Mouse (Mus musculus): ENCODE results near the gene C1qtnf9. TPM values are rescaled to one million over a fixed set of nuclear protein-coding genes. Genes with fewer than 3 reads are reported as not detected.
A peak's percentile ranks its signal among the peaks of the same experiment; 100 is the strongest.

The C1qtnf9 gene
- polyA plus RNA-seq, 1 experiment from 2014 or later: 0.26 TPM

DNA sequence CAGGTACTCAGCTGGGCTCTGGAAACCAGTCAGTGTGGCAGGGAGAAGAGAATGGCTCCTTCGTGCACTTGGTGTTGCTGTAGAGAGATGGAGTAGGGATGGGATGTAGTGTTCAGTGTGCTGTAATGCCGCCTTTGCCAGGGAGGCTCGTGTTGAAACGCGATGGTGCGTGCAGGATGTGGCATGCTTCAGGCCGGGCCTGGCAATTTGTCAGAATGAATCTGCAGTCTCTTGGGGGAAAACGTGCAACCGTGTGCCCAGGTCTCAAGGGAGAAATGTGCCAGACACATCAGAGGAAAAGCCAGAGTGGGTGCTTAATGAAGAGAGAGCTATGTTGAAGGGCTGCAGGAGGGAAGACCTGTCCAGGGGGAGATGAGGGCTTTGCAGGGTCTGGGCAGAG, 37.0 kb downstream of the C1qtnf9 start:
- H3K27ac ChIP-seq: no peak overlapping the region
- WGBS: 89% methylated on average over 9 of the region's 9 CpGs
- peaks cover 59% of the 10 kb centered on the region for H3K36me3 ChIP-seq

DNA sequence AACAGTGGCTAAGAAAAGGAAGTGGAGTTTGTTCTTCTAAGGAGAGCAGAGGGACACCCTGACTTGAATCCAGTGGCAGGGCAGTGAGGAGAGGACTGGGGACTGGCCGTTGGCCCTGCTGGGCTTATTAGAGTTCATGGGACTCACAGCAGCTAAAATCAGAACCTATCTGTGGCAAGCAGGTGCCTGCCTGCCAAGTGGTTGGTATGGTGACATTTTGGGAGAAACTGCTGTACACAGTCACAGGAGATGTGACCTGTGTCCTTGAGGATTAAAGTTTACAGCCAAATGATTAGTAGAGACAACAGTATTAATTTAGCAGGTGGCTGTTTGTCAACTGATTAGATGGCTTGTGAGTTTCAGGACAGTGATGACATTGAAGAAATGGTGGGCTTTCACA, 37.9 kb downstream of the C1qtnf9 start:
- Histone ChIP-seq H3K36me3 (peaks cover 53% of the 10 kb centered on the region), H3K27ac (0 out of 2 replicates have a peak overlapping the region, but pooled peaks have one; percentile 50)

More for the DNA sequence above, 37.0 kb downstream of the C1qtnf9 start:
- DNase-seq (ENCODE audit: low spot score): no peak
- H3K9me3 ChIP-seq (replicated peaks): no peaks in the 10 kb centered on the region
- no peak overlapping the region for H3K4me3 ChIP-seq
- peaks cover 28% of the 10 kb centered on the region for H3K4me1 ChIP-seq
- H3K27me3 ChIP-seq (ENCODE audit: low read depth, poor library complexity, severe bottlenecking): no peaks in the 10 kb centered on the region

DNA sequence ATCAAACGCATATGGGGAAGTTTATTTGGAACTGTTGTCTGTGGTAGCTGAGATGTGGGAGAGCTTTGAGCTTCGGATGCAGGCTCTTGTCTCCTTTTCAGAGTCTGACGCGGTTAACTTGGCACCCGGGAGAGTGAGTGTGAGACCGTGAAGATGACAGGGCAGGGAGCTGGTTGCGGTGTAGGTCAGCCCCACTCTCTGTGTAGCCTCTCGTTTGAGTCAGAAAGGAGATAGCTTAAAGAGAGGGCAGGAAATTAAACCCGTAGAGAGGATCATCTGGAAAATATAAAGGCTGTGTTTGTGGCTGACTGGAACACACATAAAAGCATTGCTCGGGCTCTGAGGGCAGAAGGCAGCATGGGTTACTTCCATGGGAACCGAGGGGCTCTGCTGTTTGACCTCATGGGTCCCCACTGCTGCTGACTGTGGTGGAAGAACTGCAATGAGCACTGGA, 39.0 kb downstream of the C1qtnf9 start:
- Histone ChIP-seq H3K36me3 (peaks cover 51% of the 10 kb centered on the region), H3K27ac (peak overlapping the region; percentile 11), H3K4me3 (no peak overlapping the region), H3K27me3 (ENCODE audit: low read depth, poor library complexity, severe bottlenecking) (no peaks in the 10 kb centered on the region), H3K4me1 (peaks cover 28% of the 10 kb centered on the region), H3K9me3 (replicated peaks) (no peaks in the 10 kb centered on the region)
- WGBS: 27% methylated on average over 11 of the region's 11 CpGs
- DNase-seq (ENCODE audit: low spot score): peak; percentile 62

More for the DNA sequence above, 37.9 kb downstream of the C1qtnf9 start:
- 76% methylated on average over 1 of the region's 1 CpGs for WGBS
- Histone ChIP-seq H3K4me1 (peaks cover 28% of the 10 kb centered on the region), H3K27me3 (ENCODE audit: low read depth, poor library complexity, severe bottlenecking) (no peaks in the 10 kb centered on the region), H3K9me3 (replicated peaks) (no peaks in the 10 kb centered on the region), H3K4me3 (no peak overlapping the region)
- no peak for DNase-seq (ENCODE audit: low spot score)

DNA sequence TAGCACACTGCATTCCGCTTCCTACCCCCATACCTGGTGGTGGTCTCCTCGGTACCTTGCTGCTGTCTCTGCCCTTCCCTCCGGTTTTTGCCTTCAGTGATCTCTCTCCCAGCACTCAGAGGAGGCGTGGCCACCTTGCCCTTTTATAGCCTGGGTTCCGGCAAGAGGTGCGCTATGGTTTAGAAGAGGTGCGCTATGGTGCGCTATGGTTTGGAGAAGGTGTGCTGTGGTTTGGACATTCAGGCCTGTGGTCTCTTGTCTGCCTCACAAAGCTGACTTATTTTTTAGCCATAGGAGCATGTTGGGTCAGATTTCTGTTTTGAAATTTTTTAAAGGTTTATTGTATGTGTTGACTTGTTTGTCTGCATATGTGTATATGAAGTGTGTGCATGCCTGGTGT, 41.9 kb downstream of the C1qtnf9 start:
- Histone ChIP-seq H3K9me3 (replicated peaks) (no peaks in the 10 kb centered on the region), H3K27ac (no peak overlapping the region), H3K4me3 (no peak overlapping the region), H3K27me3 (ENCODE audit: low read depth, poor library complexity, severe bottlenecking) (no peaks in the 10 kb centered on the region), H3K36me3 (peaks cover 43% of the 10 kb centered on the region), H3K4me1 (peaks cover 28% of the 10 kb centered on the region)
- WGBS: 92% methylated on average over 8 of the region's 8 CpGs
- DNase-seq (ENCODE audit: low spot score): no peak

DNA sequence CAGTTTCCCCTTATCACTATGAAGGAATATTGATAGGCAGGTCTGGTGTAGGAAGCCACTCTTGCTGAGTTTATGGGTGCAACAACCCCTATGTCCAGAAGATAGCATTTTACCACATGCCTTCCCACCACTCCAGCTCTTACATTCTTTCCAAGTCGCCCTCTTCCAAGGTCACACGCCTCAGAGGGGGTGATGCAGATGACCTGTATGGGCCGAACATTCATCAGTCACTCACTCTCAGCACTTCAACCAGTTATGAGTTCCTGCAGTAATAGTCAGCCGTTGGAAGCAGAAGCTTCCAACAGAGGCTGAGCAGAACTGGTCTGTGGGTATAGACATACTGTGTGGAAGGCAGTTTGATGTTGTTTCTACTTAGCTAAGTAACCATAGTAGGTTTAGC, 43.6 kb downstream of the C1qtnf9 start:
- H3K4me3 ChIP-seq: no peak overlapping the region
- H3K27ac ChIP-seq: no peak overlapping the region
- H3K9me3 ChIP-seq (replicated peaks): no peaks in the 10 kb centered on the region
- no peak for DNase-seq (ENCODE audit: low spot score)
- peaks cover 49% of the 10 kb centered on the region for H3K36me3 ChIP-seq
- WGBS: 88% methylated on average over 4 of the region's 4 CpGs
- H3K27me3 ChIP-seq (ENCODE audit: low read depth, poor library complexity, severe bottlenecking): no peaks in the 10 kb centered on the region
- H3K4me1 ChIP-seq: peaks cover 17% of the 10 kb centered on the region

DNA sequence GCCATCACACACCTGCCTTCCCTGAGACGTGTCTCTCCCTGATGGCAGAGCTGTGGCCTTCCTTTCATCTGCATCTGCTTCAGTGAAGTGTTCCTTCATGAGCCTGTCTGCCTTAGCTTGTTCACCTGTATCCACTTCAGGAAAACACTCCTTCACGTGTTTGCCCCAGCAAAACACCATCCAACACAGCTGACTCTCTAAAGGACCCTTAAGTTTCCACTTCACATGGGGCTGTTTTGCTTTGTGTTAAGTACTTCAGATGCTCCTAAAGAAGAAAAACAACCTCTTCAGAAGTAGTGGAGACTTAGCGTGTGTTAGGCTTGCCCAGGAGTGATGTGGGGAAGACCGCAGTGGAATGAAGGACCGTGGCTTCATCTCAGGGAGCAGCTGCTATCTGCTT, 47.2 kb downstream of the C1qtnf9 start:
- Histone ChIP-seq H3K4me1 (no peaks in the 10 kb centered on the region), H3K4me3 (no peak overlapping the region), H3K27ac (no peak overlapping the region), H3K9me3 (replicated peaks) (no peaks in the 10 kb centered on the region), H3K27me3 (ENCODE audit: low read depth, poor library complexity, severe bottlenecking) (no peaks in the 10 kb centered on the region), H3K36me3 (peaks cover 50% of the 10 kb centered on the region)
- 92% methylated on average over 5 of the region's 5 CpGs for WGBS
- no peak for DNase-seq (ENCODE audit: low spot score)

DNA sequence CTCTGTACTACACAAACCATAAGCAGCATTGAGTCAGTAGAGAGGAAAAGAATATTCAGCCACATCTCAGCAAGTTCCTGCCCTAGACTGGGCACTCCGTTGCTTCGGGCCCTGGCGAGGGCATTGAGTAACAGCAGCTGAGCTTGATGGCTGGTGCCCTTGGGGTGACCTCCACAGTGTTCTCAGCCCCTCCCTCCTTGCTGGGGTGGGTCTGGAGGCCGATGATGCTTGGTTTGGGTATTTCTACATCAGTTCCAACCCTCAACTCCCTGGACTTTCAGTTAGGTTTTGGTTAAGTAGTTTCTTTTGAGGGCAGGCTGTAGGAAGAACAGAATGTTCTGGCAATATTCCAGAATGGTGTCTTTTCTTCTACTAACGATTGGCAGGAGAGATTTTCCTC, 50.1 kb downstream of the C1qtnf9 start:
- Histone ChIP-seq H3K27me3 (ENCODE audit: low read depth, poor library complexity, severe bottlenecking) (no peaks in the 10 kb centered on the region), H3K4me1 (no peaks in the 10 kb centered on the region), H3K36me3 (peaks cover 33% of the 10 kb centered on the region), H3K27ac (no peak overlapping the region), H3K4me3 (no peak overlapping the region), H3K9me3 (replicated peaks) (no peaks in the 10 kb centered on the region)
- WGBS: 89% methylated on average over 5 of the region's 5 CpGs
- DNase-seq (ENCODE audit: low spot score): no peak

DNA sequence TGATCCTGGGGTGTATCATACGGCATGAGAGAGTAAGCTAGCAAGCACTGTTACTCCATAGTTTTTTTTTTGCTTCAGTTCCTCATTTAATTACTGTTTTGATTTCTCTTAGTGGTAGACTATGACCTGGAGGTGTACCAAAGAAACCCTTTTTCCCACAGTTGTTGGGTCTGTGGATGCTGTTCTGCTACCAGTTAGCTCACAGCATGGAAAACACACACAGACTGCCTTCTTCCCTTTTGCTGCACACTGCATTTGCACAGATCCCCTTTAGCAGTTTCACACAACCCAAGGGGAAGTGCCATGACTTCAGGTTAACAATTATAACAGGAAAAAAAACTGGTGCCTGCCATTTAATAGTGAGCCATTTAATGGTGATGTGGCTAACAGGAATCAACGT, 62.2 kb downstream of the C1qtnf9 start:
- H3K4me1 ChIP-seq: no peaks in the 10 kb centered on the region
- H3K36me3 ChIP-seq: peaks cover 48% of the 10 kb centered on the region

More for the DNA sequence above, 62.2 kb downstream of the C1qtnf9 start:
- no peak overlapping the region for H3K4me3 ChIP-seq
- H3K27me3 ChIP-seq (ENCODE audit: low read depth, poor library complexity, severe bottlenecking): no peaks in the 10 kb centered on the region
- no peak for DNase-seq (ENCODE audit: low spot score)
- no peaks in the 10 kb centered on the region for H3K9me3 ChIP-seq (replicated peaks)
- no peak overlapping the region for H3K27ac ChIP-seq
- 93% methylated on average over 2 of the region's 2 CpGs for WGBS

Other genes starting within 250 kb of the C1qtnf9 start
- gene Spata13, start 134.1 kb upstream of the C1qtnf9 start, polyA plus RNA-seq (2016; fragmentation: Nextera tagmentation; extraction: Ambion mirVana): 12.5 and 14.0 TPM in 2 replicates
- 24.0 and 25.1 TPM in 2 replicates for gene Mipep, start 16.4 kb downstream of the C1qtnf9 start, polyA plus RNA-seq (2016; fragmentation: Nextera tagmentation; extraction: Ambion mirVana)

Data from limb, embryonic 10.5 days (tissue).